Mouse (Mus musculus) monocyte, adult 5-6 weeks (primary cell): ENCODE measurements around the gene Mrpl4. TPM values are rescaled to one million over a fixed set of nuclear protein-coding genes. Genes with fewer than 3 reads are reported as not detected.

Source experiments
- ATAC-seq: fragments of 153-309, 156-312 bp; replicated peaks from 2 replicates; pipeline ENCODE4 v1.8.0; 2017; ENCODE audit warnings: mild to moderate bottlenecking; ENCODE audit not compliant: low TSS enrichment, insufficient number of reproducible peaks, severe bottlenecking, poor library complexity, low FRiP score
- total RNA-seq: library from RNA; stranded (forward); fragments of 200-1000, 200-491, 200-594 nt; gene quantifications from 3 replicates; pipeline ENCODE4 v1.2.3, GENCODE M21; 2017

Mrpl4 gene
- total RNA-seq, 1 experiment from 2014 or later, result 25.6 TPM

GRCm38 (mm10) chr9:21012368-21012767, 9.8 kb downstream of the Mrpl4 start:
- ATAC-seq, result no peak

DNA sequence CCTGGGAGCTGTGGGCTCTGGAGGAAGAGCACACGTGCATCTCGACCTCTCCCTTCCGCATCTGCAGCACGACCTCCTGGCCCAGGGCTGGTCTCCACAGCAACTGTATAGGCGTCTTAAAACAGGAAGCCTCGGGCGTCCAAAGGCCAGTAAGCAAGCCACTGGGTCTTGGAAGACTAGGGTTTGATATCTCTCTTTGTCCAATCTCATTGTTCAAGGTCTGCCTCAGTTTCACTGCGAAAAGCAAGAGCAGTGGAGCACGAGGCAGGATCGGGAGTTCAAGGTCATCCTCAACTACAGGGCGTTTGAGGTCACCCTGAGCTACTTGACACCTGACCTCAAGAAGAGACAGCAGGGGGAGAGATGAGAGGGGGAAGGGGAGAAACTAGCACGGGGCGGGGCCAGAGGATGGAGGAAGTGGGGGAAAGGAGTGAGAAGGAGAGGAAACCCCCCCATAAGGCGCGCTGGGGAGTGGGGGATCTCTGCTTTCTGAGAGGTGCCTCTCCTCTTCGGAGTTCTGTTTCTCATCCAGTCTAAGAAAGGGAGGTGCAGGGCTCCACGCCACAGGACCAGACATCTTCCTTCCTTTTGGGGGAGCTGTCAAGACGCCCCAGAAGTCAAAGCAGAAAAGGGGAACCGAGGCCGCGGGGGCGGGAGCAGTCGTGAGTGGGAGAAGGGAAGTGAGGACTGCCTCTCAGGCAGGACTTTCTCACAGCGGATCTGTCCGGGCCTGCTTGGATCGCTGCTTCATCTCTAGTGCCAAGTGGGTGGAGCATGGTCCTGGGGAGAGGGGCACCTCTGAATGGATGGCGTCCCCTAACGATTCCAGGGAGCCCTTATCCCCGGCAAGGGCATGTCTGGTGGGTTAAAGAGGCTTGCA, 12.4 kb downstream of the Mrpl4 start:
- peak; percentile 85 for ATAC-seq

DNA sequence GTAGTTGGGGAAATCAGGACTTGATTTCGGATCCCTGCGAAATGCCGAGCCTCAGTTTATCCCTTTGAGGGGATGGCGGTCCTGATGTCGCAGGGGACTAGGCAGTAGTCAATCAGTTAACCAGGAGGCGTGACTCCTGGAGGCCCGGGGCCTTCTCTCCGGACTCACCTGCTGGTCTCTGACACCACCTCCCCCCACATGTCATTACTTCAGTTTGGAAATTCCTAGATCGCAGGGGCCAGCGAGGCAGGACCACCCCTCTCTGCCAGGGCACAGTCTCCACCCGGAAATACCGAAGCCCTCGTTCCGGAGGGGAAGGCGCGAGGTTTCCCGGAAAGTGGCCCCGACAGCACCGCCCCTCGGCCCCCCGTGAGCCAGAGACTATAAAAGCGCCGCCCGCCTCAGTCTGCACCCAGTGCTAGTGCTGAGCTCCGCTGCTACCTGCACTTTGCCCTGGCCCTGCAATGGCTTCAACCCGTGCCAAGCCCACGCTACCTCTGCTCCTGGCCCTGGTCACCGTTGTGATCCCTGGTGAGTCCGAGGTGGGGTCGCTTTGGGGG, 13.1 kb downstream of the Mrpl4 start, which contains the start of gene Icam1:
Gene Icam1, plus strand, starts transcription at position 415 of the 560 bp plus-strand sequence.
- peak; percentile 25; the same call in 1 of the 2 replicates for ATAC-seq

DNA sequence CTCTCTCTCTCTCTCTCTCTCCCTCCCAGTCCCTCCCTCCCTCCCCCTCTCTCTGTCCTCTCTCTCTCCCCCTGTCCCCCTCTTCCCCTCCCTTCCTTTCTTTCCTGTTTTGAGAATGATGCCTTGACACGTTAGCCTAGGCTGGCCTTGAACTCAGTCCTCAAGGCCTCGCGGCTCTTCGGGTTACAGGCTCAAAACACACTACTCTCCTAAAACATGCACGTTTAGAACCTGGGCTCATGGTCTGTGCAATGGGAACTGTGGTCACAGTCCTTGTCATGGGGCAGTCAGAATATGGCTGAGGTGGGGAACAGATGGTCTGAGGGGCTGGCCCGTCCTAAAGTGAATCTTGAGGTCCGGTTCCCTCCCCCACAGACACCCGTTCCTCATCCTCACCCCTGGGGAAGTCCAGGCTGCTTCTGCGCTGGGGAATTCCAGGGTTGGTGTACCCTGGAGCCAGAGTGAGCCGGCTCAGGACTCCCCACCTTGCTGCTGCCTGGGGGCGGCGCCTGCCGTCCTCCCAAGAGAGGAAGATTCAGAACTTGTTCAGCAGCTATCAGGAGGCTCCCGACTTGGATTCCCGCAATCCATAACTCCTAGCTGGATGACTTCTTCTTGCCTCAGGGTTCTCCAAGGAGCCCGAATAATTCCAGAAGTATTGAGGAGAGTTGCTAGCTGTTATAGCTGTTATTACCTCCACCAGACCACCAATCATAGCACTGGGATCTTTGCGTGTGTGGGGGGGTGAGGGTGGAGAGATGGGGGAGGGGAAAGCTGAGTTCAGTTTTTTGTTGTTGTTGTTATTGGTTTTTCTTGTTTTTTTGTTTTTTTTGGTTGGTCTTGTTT, 14.0 kb downstream of the Mrpl4 start:
- ATAC-seq, result 0 out of 2 replicates have a peak, but pooled peaks have one; percentile 12

GRCm38 (mm10) chr9:21017177-21017575, 14.6 kb downstream of the Mrpl4 start:
- no peak for ATAC-seq

DNA sequence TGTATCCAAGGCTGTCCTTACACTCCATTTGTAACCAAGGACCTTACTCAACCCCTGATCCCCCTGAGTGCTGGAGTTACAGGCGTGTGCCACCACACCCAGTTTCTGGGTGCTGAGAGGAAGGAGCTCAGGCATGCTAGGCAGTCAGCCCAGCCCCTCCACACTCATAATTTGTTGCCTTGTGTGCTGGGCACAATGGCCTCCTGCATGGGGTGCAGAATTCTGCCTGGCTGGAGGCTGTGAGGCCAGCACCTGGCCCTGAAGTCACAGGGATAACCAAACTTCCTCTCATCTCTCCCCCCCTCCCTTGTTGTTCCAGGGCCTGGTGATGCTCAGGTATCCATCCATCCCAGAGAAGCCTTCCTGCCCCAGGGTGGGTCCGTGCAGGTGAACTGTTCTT, 16.1 kb downstream of the Mrpl4 start:
- ATAC-seq, result no peak

DNA sequence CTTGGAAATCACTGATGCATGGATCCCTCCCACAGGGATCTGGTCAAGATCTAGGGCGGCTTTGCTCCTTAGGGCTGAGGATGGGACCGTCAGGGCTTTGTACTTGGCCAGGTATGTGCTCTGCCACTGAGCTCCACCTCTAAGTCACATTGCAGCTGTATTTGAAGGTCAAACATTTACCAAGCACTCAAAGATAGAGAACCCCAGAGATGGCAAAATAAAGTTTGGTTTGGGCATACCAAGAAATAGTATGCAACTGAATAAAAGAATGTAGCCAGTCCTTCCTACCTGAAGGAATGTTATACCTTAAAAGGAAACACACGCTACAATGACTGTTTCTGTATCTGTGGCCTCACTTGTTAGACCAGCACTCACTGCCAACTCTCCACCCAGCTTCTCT, 18.8 kb downstream of the Mrpl4 start:
- ATAC-seq, result no peak

DNA sequence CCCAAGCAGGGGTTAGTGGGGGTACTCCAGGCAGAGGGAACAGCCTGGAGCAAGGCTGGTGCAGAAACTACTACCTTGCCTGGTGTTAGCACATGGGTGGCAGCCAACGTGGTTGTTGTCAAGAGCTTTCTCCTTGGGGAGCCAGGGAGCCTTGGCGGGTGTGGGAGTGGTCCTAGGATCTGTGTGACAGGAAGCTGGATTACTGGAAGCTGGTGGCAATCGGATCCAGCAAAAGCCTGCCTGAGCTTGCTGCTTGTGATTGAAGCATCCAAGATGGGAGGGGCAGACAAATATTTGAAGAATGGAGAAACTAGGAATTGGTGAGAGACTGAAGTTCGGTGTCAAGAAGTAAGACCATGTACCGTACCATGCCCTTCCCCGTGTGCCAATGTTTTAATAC, 19.8 kb downstream of the Mrpl4 start:
- ATAC-seq, result no peak

DNA sequence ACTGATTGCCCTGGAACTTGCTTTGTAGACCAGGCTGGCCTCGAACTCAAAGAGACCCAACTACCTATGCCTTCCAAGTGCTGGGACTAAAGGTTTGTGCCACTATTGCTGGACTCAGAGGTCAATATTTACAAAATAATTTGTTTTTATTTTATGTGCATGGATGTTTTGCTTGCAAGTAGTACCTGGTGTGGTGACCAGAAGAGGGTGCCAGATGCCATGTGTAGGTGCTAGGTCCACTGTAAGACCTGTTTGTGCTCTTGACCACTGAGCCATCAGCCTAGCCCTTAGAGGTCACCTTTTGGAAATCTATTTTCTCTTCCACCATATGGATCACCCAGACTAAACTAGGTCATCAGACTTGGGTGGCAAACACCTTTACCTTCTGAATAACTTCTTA, 20.2 kb downstream of the Mrpl4 start:
- no peak for ATAC-seq

GRCm38 (mm10) chr9:21025258-21025810, 22.8 kb downstream of the Mrpl4 start:
- ATAC-seq, result no peak

GRCm38 (mm10) chr9:21026849-21027248, 24.3 kb downstream of the Mrpl4 start:
- no peak for ATAC-seq

GRCm38 (mm10) chr9:21027774-21028290, 25.3 kb downstream of the Mrpl4 start:
- no peak for ATAC-seq

DNA sequence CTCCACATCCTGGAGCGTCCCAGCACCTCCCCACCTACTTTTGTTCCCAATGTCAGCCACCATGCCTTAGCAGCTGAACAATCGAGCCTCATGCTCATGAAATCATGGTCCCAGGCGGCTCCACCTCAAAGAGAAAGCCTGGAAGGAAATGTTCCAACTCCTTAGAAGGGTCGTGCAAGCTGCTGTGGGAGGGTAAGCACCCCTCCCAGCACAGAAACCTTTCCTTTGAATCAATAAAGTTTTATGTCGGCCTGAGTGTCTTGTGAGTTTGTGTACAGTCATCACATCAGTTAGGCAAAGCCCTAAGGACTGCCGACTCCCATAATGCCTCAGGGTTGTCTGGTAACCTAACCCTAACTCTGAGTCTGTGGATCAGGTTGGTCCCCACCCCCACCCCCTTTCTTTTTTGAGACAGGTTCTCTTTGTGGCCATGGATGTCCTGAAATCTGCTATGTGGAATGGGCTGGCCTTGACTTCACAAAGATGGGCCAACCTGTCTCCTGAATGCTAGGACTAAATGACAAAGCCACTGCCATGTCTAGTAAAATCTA, 26.1 kb downstream of the Mrpl4 start:
- ATAC-seq, result no peak

DNA sequence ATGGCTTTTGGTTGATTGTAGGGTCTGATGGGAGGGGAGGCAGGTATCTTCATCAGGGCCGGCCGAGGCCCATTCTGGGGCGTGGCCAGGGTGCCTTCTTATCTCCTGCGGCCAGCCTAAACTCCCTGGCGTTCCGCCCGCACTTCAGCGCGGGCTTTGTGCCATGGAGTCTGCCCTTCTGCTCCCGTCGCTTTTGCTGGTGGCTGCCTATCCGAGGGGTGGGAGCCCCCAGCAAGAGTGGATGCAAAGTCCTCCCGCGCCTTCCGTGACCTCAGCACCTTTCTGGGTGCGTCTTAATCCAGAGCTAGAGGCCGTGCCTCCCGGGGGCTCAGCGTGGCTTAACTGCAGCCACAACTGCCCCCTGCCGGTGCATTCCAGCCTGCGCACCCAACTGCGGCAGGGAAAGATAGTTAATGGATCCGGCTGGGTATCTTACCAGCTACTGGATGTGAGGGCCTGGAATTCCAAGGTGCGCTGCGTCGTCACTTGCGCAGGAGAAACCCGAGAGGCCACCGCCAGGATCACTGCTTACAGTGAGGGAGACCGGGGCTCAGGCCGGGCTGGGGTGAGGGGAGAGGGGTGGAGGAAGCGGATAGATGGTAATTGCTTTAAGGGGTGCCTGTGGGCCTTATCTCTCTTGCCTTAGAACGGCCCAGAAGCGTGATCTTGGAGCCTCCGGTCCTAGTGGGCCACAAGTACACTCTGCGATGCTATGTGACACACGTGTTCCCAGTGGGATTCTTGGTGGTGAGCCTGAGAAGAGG, 26.9 kb downstream of the Mrpl4 start, which contains the start of gene Icam4:
Gene Icam4, plus strand, starts transcription at position 83 of the 764 bp plus-strand sequence.
- peak; percentile 28 for ATAC-seq

DNA sequence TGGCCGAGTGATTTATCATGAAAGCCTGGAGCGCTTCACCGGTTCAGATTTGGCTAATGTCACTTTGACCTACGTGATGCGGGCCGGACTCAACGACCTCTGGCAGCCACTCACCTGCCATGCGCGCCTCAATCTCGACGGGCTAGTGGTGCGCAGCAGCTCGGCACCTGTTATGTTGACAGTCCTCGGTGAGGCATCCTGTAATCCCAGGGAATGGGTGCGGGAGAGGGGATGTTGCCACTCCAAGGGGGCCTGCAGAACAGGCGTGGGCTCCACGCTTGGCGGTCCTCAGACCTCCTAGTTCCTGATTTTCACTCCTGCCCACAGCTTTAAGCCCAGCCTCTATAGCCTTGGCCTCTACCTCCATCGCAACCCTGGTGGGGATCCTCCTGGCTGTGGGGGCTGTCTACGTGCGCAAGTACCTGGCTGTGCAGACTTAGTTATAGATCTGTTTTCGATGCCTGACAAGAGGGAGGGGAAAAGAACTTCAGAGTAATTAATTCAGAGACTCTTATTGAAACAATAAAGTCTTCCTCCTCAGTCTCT, 27.6 kb downstream of the Mrpl4 start:
- ATAC-seq, result no peak

DNA sequence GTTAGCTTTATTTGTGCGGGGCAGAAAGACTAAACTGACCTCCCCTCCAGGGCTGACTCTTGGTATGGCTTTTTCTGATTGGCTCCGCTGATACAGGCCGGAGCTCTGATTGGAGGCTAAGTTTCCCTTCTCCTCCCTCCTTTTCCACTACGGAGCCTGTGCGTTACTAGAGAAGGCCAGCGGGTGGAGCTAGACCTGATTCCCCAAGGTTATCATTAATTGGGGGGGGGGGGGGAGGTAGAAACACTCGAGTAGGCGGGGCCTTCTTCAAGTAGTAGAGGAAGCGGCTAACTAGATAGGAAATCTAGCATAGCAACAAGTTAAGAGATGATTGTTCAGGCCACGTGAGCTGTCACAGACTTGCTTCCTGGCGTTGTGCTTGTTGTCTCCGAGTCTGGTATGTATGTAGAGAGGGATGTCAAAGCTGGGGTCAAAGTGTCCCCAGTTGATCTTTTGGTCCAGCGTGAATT, 28.3 kb downstream of the Mrpl4 start:
- peak; percentile 84 for ATAC-seq

- peak; percentile 10; the same call in 1 of the 2 replicates for ATAC-seq
Measured at GRCm38 (mm10) chr9:21031251-21031895, 28.8 kb downstream of the Mrpl4 start.
